Mouse (Mus musculus) kidney, embryonic 15.5 days (tissue): ENCODE measurements around the gene Hspa1l. TPM values are rescaled to one million over a fixed set of nuclear protein-coding genes. Genes with fewer than 3 reads are reported as not detected.
"Not testable (repeated sequence)": the region's sequence is repeated elsewhere in the genome, so short reads cannot be mapped to it uniquely, and the experiment has no call there.

Experiments used
- ATAC-seq: fragments of 200-750 bp; cut with Nextera tagmentation; replicated peaks from 2 replicates; pipeline ENCODE4 v1.8.0; 2017; ENCODE audit warnings: moderate TSS enrichment; ENCODE audit not compliant: low FRiP score
- H3K27ac ChIP-seq: fragments of 300-500 bp; sonication (generic); 2 replicates; pipeline ENCODE4 v1.5.1; 2015; ENCODE audit warnings: mild to moderate bottlenecking, inconsistent platforms
- H3K27me3 ChIP-seq: fragments of 300-500 bp; sonication (generic); 2 replicates; pipeline ENCODE4 v1.6.1; 2015; ENCODE audit warnings: inconsistent platforms
- H3K36me3 ChIP-seq: fragments of 300-500 bp; sonication (generic); 2 replicates; pipeline ENCODE4 v1.6.1; 2015; ENCODE audit warnings: inconsistent platforms
- H3K4me1 ChIP-seq: fragments of 300-500 bp; sonication (generic); 2 replicates; pipeline ENCODE4 v1.6.1; 2015; ENCODE audit warnings: inconsistent platforms
- H3K4me2 ChIP-seq: fragments of 300-500 bp; sonication (generic); 2 replicates; pipeline ENCODE4 v1.6.1; 2015; ENCODE audit warnings: moderate library complexity, mild to moderate bottlenecking, inconsistent platforms
- H3K4me3 ChIP-seq: fragments of 300-500 bp; sonication (generic); replicated peaks from 2 replicates; pipeline ENCODE4 v1.5.1; 2015; ENCODE audit warnings: mild to moderate bottlenecking, inconsistent platforms
- H3K9ac ChIP-seq: fragments of 300-500 bp; sonication (generic); 2 replicates; pipeline ENCODE4 v1.6.1; 2015; ENCODE audit warnings: mild to moderate bottlenecking, inconsistent platforms
- H3K9me3 ChIP-seq: fragments of 300-500 bp; sonication (generic); replicated peaks from 2 replicates; pipeline ENCODE4 v1.6.1; 2016; ENCODE audit warnings: inconsistent platforms
- WGBS: fragments of 180-500 bp; shearing (Covaris S2); methylation state at CpG from one replicate; pipeline ENCODE4 v1.1.7; 2015; ENCODE audit warnings: mixed read lengths; 5-methylcytosine and 5-hydroxymethylcytosine counted together
- polyA plus RNA-seq: library from polyadenylated mRNA; unstranded; fragments of >200 nt; fragmentation: Nextera tagmentation; extraction: Ambion mirVana; gene quantifications from 2 replicates; pipeline ENCODE4 v1.2.1, GENCODE M21; 2015

The Hspa1l gene
- 0.81 and 1.6 TPM in 2 replicates for polyA plus RNA-seq

- H3K27ac ChIP-seq, result peak within 1 kb of the TSS; percentile 42; the same call in 1 of the 2 replicates
- H3K9ac ChIP-seq, result peak within 1 kb of the TSS; percentile 35; the same call in 1 of the 2 replicates
- WGBS, result under 1% methylated on average over 33 of the region's 33 CpGs
Measured at GRCm38 (mm10) chr17:34972069-34972749, at the start of gene Hspa1l, which contains the start of gene Hspa1a. Gene Hspa1l (plus strand): TSS chr17:34972703. Gene Hspa1a (minus strand): TSS chr17:34972156.

GRCm38 (mm10) chr17:34922939-34923338 is 49.6 kb upstream of the Hspa1l start:
- WGBS, result 42% methylated on average over 6 of the region's 6 CpGs

More at GRCm38 (mm10) chr17:34972069-34972749, at the start of gene Hspa1l, which contains the start of gene Hspa1a:
- peaks cover 27% of the 10 kb centered on the region for H3K27me3 ChIP-seq
- peak; percentile 93 for ATAC-seq
- not testable (repeated sequence) for H3K36me3 ChIP-seq, H3K4me1 ChIP-seq, H3K9me3 ChIP-seq
- H3K4me3 ChIP-seq, result peak within 1 kb of the TSS; percentile 43
- H3K4me2 ChIP-seq, result peak within 1 kb of the TSS; percentile 75

GRCm38 (mm10) chr17:34924258-34924657 is 48.2 kb upstream of the Hspa1l start:
- ATAC-seq, result no peak
- no peaks in the 10 kb centered on the region for H3K36me3 ChIP-seq
- H3K4me1 ChIP-seq, result 0 out of 2 replicates have a peak, but pooled peaks cover 7% of the 10 kb centered on the region
- no peaks in the 10 kb centered on the region for H3K9me3 ChIP-seq
- 67% methylated on average over 5 of the region's 5 CpGs for WGBS
- H3K9ac ChIP-seq, result no peak overlapping the region
- no peak overlapping the region for H3K4me2 ChIP-seq
- no peaks in the 10 kb centered on the region for H3K27me3 ChIP-seq
- H3K4me3 ChIP-seq, result no peak overlapping the region
- H3K27ac ChIP-seq, result no peak overlapping the region

More at GRCm38 (mm10) chr17:34922939-34923338, 49.6 kb upstream of the Hspa1l start:
- no peak for ATAC-seq
- H3K9ac ChIP-seq, result no peak overlapping the region
- no peak overlapping the region for H3K4me3 ChIP-seq
- H3K27me3 ChIP-seq, result no peaks in the 10 kb centered on the region
- no peak overlapping the region for H3K4me2 ChIP-seq
- H3K9me3 ChIP-seq, result no peaks in the 10 kb centered on the region
- H3K36me3 ChIP-seq, result no peaks in the 10 kb centered on the region
- no peak overlapping the region for H3K27ac ChIP-seq
- H3K4me1 ChIP-seq, result 0 out of 2 replicates have a peak, but pooled peaks cover 7% of the 10 kb centered on the region

- Histone ChIP-seq H3K4me2 (no peak overlapping the region), H3K9ac (no peak overlapping the region), H3K27me3 (no peaks in the 10 kb centered on the region), H3K4me1 (peaks cover 20% of the 10 kb centered on the region), H3K4me3 (no peak overlapping the region), H3K27ac (no peak overlapping the region), H3K36me3 (peaks cover under 1% of the 10 kb centered on the region; the same call in 1 of the 2 replicates), H3K9me3 (no peaks in the 10 kb centered on the region)
- no peak for ATAC-seq
- 90% methylated on average over 18 of the region's 18 CpGs for WGBS
Measured at GRCm38 (mm10) chr17:34927306-34928019, 45.0 kb upstream of the Hspa1l start.

- no peaks in the 10 kb centered on the region for H3K27me3 ChIP-seq
- peaks cover 19% of the 10 kb centered on the region for H3K4me1 ChIP-seq
- H3K27ac ChIP-seq, result no peak overlapping the region
- WGBS, result 76% methylated on average over 4 of the region's 4 CpGs
- no peak overlapping the region for H3K4me2 ChIP-seq
- H3K36me3 ChIP-seq, result peaks cover 2% of the 10 kb centered on the region; the same call in 1 of the 2 replicates
- no peak overlapping the region for H3K4me3 ChIP-seq
- no peaks in the 10 kb centered on the region for H3K9me3 ChIP-seq
- ATAC-seq, result no peak
- no peak overlapping the region for H3K9ac ChIP-seq
Measured at GRCm38 (mm10) chr17:34928841-34929240, 43.7 kb upstream of the Hspa1l start.

- no peaks in the 10 kb centered on the region for H3K9me3 ChIP-seq
- H3K4me2 ChIP-seq, result peak within 1 kb of the TSS; percentile 94
- H3K9ac ChIP-seq, result peak within 1 kb of the TSS; percentile 72
- H3K4me1 ChIP-seq, result peaks cover 30% of the 10 kb centered on the region
- peaks cover 16% of the 10 kb centered on the region for H3K36me3 ChIP-seq
- ATAC-seq, result peak; percentile 98
- under 1% methylated on average over 38 of the region's 38 CpGs for WGBS
- H3K27me3 ChIP-seq, result no peaks in the 10 kb centered on the region
- H3K4me3 ChIP-seq, result peak within 1 kb of the TSS; percentile 73
- peak within 1 kb of the TSS; percentile 66 for H3K27ac ChIP-seq
Measured at GRCm38 (mm10) chr17:34931061-34931734, 41.3 kb upstream of the Hspa1l start, which contains the start of gene Neu1. Gene Neu1 (plus strand): TSS chr17:34931253.

GRCm38 (mm10) chr17:34931735-34932098 is 40.8 kb upstream of the Hspa1l start:
- Histone ChIP-seq H3K4me1 (peaks cover 30% of the 10 kb centered on the region), H3K4me2 (peak overlapping the region; percentile 94), H3K27me3 (no peaks in the 10 kb centered on the region), H3K9me3 (no peaks in the 10 kb centered on the region), H3K36me3 (peaks cover 16% of the 10 kb centered on the region), H3K9ac (peak overlapping the region; percentile 72), H3K27ac (peak overlapping the region; percentile 66), H3K4me3 (peak overlapping the region; percentile 73)
- WGBS, result 15% methylated on average over 14 of the region's 14 CpGs
- ATAC-seq, result no peak; the same call in 1 of the 2 replicates

GRCm38 (mm10) chr17:34932287-34932686 is 40.2 kb upstream of the Hspa1l start:
- H3K27me3 ChIP-seq, result no peaks in the 10 kb centered on the region
- no peak overlapping the region for H3K27ac ChIP-seq
- no peak for ATAC-seq
- peaks cover 30% of the 10 kb centered on the region for H3K4me1 ChIP-seq
- peak overlapping the region; percentile 94 for H3K4me2 ChIP-seq
- peak overlapping the region; percentile 73 for H3K4me3 ChIP-seq
- H3K9me3 ChIP-seq, result no peaks in the 10 kb centered on the region
- H3K9ac ChIP-seq, result peak overlapping the region; percentile 72
- WGBS, result 91% methylated on average over 8 of the region's 8 CpGs
- peaks cover 17% of the 10 kb centered on the region for H3K36me3 ChIP-seq

GRCm38 (mm10) chr17:34934031-34934430 is 38.5 kb upstream of the Hspa1l start:
- no peaks in the 10 kb centered on the region for H3K27me3 ChIP-seq
- peak overlapping the region; percentile 29 for H3K4me2 ChIP-seq
- peak overlapping the region; percentile 2; the same call in 1 of the 2 replicates for H3K4me3 ChIP-seq
- peak overlapping the region; percentile 45; the same call in 1 of the 2 replicates for H3K27ac ChIP-seq
- peaks cover 18% of the 10 kb centered on the region for H3K36me3 ChIP-seq
- H3K4me1 ChIP-seq, result peaks cover 30% of the 10 kb centered on the region
- H3K9ac ChIP-seq, result no peak overlapping the region; the same call in 1 of the 2 replicates
- no peaks in the 10 kb centered on the region for H3K9me3 ChIP-seq
- WGBS, result 58% methylated on average over 24 of the region's 24 CpGs
- no peak for ATAC-seq

GRCm38 (mm10) chr17:34934830-34935229 is 37.7 kb upstream of the Hspa1l start:
- Histone ChIP-seq H3K4me2 (peak overlapping the region; percentile 29; the same call in 1 of the 2 replicates), H3K36me3 (peaks cover 18% of the 10 kb centered on the region), H3K27me3 (no peaks in the 10 kb centered on the region), H3K4me3 (no peak overlapping the region), H3K4me1 (peaks cover 30% of the 10 kb centered on the region), H3K27ac (peak overlapping the region; percentile 45; the same call in 1 of the 2 replicates), H3K9me3 (no peaks in the 10 kb centered on the region), H3K9ac (no peak overlapping the region)
- no peak for ATAC-seq
- WGBS, result 48% methylated on average over 8 of the region's 8 CpGs

- no peak for ATAC-seq
- Histone ChIP-seq H3K36me3 (peaks cover 16% of the 10 kb centered on the region), H3K9ac (no peak overlapping the region), H3K4me1 (peaks cover 23% of the 10 kb centered on the region), H3K4me2 (no peak overlapping the region), H3K27me3 (no peaks in the 10 kb centered on the region), H3K9me3 (no peaks in the 10 kb centered on the region), H3K27ac (no peak overlapping the region), H3K4me3 (no peak overlapping the region)
- WGBS, result 77% methylated on average over 6 of the region's 6 CpGs
Measured at GRCm38 (mm10) chr17:34937960-34938505, 34.5 kb upstream of the Hspa1l start.
